30 mouse cellular contexts compared by ENCODE assay signal in genomic region chr10:20236241-20236640, GRCm38 (mm10).
"Had no signal": no experiment of that assay in that cellular context is flagged by ENCODE, and none has a peak within 500 bp of the region (broad histone marks: within the 10 kb centered on the region; RNA-seq: fewer than 3 reads in every experiment).

No protein-coding gene starts in this region.

- H3K4me2 ChIP-seq: limb, embryonic 12.5 days; limb, embryonic 13.5 days; limb, embryonic 15.5 days; liver, embryonic 11.5 days; liver, embryonic 12.5 days; liver, embryonic 13.5 days; liver, embryonic 15.5 days; lung, embryonic 14.5 days; lung, embryonic 15.5 days; midbrain, embryonic 11.5 days; midbrain, embryonic 12.5 days; midbrain, embryonic 13.5 days; midbrain, embryonic 15.5 days had no signal

- H3K4me3 ChIP-seq: left cerebral cortex, adult 2 months; limb, embryonic 10.5 days; limb, embryonic 12.5 days; limb, embryonic 13.5 days; limb, embryonic 15.5 days; liver, embryonic 12.5 days; liver, embryonic 13.5 days; liver, embryonic 15.5 days; lung, embryonic 15.5 days; midbrain, embryonic 10.5 days; midbrain, embryonic 12.5 days; midbrain, embryonic 13.5 days; midbrain, embryonic 15.5 days; myocyte had no signal

- H3K36me3 ChIP-seq: limb, embryonic 10.5 days; limb, embryonic 12.5 days; limb, embryonic 13.5 days; limb, embryonic 15.5 days; liver, embryonic 12.5 days; liver, embryonic 13.5 days; lung, embryonic 15.5 days; midbrain, embryonic 12.5 days; midbrain, embryonic 13.5 days; midbrain, embryonic 15.5 days had no signal

- H3K4me1 ChIP-seq: limb, embryonic 15.5 days; midbrain, embryonic 10.5 days; midbrain, embryonic 12.5 days; midbrain, embryonic 13.5 days; midbrain, embryonic 15.5 days had no signal

- DNase-seq: left cerebral cortex, postnatal 4 days; liver, embryonic 13.5 days; liver, postnatal 0 days; lung, adult 18-20 months; lung, adult 2 months; lung, embryonic 14.5 days; lung, postnatal 10 days; lung, postnatal 14 days; lung, postnatal 36 days; lung, postnatal 4 days; midbrain, embryonic 14.5 days had no signal

- H3K9me3 ChIP-seq: limb, embryonic 10.5 days; limb, embryonic 12.5 days; limb, embryonic 13.5 days; limb, embryonic 15.5 days; liver, embryonic 12.5 days; liver, embryonic 13.5 days; liver, embryonic 15.5 days; lung, embryonic 15.5 days; megakaryocyte, embryonic 14.5 days; midbrain, embryonic 10.5 days; midbrain, embryonic 12.5 days; midbrain, embryonic 13.5 days; midbrain, embryonic 15.5 days had no signal

- ATAC-seq: liver, embryonic 12.5 days; liver, postnatal 0 days; lung, postnatal 0 days; midbrain, embryonic 13.5 days; midbrain, embryonic 15.5 days; midbrain, embryonic 16.5 days had no signal

- H3K27ac ChIP-seq: left cerebral cortex, adult 2 months; limb, embryonic 10.5 days; limb, embryonic 12.5 days; limb, embryonic 13.5 days; limb, embryonic 15.5 days; liver, embryonic 12.5 days; liver, embryonic 13.5 days; liver, embryonic 15.5 days; lung, embryonic 15.5 days; macrophage; midbrain, embryonic 10.5 days; midbrain, embryonic 12.5 days; midbrain, embryonic 13.5 days; midbrain, embryonic 15.5 days had no signal

- H3K9ac ChIP-seq: limb, embryonic 12.5 days; limb, embryonic 13.5 days; limb, embryonic 15.5 days; liver, embryonic 12.5 days; liver, embryonic 13.5 days; liver, embryonic 15.5 days; liver, postnatal 0 days; lung, embryonic 14.5 days; lung, embryonic 15.5 days; midbrain, embryonic 12.5 days; midbrain, embryonic 13.5 days; midbrain, embryonic 15.5 days had no signal

- H3K27me3 ChIP-seq: limb, embryonic 13.5 days; limb, embryonic 15.5 days; liver, embryonic 12.5 days; liver, embryonic 13.5 days; liver, embryonic 15.5 days; lung, embryonic 15.5 days; megakaryocyte, embryonic 14.5 days; midbrain, embryonic 12.5 days; midbrain, embryonic 13.5 days; midbrain, embryonic 15.5 days had no signal
